Mouse (Mus musculus) thymus, postnatal 14 days (tissue): ENCODE data around the gene Lima1.
A peak's percentile ranks its signal among the peaks of the same experiment; 100 is the strongest.

Source experiments
- DNase-seq: peaks from one replicate; pipeline ENCODE4 v3.0.0; 2021

The Lima1 gene

DNA sequence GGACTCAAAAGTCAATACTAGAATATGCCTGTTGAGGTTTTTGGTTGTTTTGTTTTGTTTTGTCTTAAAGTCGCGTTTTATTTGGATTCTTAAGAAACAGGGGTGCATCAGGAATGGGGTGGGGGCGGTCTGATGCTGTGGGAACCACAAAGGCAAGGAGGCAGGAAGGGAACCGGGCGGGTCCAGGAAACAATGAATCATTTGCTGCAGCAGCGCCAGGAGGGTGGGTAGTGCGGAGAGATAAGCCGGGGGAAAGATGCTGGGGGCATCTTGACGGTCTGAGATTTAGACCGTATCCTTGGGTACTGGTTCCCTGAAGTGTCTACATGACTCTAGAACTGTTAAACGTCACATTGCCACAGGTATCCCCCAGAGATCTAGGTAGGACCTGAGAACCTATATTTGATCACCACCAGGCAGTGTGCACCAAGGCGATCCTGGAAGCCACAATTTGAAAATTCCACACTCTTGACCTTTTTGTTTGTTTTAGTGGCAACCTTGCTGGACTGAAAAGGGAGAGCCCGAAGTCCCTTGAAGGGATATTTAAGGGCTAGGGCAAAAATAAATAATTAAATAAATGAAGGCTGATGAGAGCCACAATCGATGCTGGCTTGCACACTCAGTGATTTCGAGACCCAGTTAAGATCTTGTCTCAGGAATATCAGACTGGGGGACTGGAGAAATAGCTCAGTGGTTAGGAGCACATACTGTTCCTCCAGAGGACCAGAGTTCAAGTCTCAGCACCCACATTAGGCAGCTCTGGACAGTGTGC, 8.6 kb downstream of the Lima1 start:
- no peak for DNase-seq

DNA sequence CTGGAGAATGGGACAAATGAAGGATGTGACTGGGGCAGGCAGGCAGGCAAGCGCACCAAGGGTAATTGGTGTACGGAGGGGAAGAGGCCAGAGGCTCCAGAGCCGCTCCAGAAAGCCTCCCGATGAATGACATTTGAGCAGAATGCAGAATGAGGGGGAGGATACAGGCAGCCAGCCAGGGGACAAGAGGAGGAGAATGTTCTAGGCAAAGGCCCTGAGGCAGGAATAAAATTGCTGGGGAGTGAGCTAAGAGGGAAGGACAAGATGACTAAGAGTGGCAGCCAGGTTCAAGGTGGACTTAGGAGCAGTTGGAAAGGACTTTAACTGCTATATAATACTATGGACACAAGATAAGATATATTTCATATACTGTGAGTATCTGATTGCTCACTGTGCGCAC, 9.3 kb downstream of the Lima1 start:
- DNase-seq, result no peak

DNA sequence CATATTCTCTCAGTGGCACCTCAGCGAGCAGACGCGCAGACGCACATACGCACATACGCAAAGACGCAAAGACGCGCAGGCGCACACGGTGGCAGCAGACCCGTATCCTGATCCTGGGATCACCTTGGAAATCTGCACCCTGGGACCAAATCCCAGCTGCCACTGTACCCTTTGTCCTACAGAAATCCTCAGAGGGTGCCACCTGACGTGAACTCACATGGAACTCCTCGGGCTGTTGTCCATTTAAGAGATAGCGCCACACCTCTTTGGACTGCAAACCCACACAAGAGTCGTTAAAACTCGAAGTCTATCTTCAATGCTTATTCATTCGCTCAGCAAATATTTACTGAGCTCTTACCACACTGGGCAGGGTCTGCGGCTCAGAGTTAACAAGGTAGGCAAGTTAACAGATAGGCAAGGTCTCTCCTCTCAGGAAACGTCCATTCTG, 9.7 kb downstream of the Lima1 start:
- no peak for DNase-seq

DNA sequence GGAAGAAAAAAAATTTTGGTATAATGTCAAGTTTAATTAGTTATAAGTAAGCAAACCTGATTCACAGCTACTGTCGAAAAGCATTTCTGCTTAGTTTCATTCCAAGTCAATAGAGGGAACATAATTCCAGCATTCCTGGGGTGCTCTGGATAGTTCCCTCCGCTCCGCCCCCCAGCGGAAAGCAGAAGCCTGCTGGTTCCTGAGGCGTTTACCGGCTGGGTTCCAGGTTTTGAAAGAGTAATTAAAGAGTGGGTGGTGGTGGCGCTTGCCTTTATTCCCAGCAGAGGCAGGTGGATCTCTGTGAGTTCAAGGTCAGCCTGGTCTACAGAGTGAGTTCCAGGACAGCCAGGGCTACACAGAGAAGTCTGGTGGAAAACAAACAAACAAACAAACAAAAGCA, 10.2 kb downstream of the Lima1 start:
- no peak for DNase-seq

DNA sequence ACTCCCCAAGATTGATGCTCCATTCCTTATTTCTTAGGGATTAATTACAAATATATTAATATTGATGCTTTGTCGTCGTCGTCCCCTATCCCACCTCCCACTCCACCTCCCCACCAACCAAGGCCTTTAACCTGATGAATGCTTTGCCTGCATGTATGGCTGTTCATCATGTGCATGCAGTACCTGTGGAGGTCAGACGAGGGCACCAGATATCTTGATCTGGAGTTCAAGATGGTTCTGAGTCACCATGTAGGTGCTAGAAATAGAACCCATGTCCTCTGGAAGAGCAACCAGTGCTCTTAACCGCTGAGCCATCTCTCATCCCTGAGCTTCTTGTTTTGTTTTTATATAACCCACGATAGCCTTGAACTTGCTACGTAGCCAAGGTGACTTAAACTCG, 11.5 kb downstream of the Lima1 start:
- DNase-seq, result peak; percentile 19

DNA sequence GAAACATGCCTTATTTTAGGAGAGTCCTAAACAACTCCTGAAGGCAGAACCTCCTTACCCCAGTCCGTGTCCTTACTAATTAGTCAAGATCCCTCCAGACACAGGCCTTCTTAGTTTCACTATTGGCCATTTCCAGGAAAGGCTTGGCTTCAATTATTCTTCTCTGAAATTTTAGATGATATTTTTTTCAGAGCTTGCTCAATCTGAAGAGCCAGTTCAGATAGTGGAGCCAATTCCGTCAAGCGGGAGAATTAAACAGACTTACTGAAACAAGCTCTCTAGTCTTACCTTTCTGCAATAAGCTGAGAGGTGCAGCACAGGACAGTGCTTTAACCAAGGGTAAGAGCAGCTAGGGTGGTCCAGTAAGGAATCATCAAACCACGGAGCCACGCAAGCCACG, 11.9 kb downstream of the Lima1 start:
- no peak for DNase-seq

DNA sequence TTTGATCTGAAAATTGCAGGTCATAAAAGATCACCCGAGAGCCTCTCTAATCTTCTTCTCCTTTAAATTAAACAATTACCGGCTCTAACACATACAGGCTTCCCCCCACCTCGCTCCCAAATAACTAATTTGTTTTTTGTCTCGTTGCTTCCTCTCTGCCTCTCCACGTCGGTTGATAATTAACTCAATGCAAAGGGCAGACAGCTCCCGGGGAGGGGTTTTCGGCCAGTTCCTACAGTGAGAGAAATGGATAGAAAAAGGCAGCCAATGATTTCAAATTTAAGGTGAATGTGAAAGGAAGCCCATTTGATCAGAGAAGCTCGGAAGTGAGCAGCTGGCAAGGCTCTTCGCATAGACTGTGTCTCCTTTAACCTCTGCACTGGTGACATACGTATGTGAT, 12.8 kb downstream of the Lima1 start:
- DNase-seq, result no peak

DNA sequence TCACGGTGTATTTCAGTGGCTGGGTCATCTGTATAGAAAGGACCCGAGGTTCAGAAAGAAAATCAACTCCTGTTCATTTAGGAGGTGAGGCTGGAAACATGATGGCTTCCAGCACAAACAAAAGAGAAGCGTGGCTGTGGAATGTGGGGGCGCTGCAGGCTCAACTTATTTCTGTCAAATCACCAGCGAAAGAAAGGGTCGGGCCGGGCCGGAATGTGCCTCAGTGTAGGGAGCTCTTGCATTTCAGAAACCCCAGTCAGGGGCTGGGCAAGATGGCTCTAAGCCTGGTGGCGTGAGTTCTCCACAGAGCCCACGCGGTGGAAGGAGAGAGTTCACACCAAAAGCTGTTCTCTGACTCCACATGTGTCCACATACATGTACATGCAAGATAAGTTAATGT, 13.3 kb downstream of the Lima1 start:
- no peak for DNase-seq

DNA sequence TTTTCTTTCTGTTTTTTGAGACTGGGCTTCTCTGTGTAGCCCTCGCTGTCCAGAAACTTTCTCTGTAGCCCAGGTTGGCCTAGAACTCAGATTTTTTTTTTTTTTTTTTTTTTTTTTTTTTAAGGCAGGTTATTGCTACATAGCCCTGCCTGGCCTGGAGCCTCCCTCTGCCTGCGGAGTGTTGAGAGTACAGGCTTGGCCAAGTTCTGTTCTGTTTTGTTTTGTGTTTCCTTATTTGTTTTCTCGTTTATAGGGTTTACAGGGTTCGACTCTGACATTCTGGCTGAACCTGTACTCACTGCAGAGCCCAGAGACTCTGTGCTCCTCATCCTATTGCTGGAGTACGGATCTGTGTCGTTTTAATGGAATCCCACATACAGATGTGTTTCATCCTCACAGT, 13.7 kb downstream of the Lima1 start:
- DNase-seq, result no peak

DNA sequence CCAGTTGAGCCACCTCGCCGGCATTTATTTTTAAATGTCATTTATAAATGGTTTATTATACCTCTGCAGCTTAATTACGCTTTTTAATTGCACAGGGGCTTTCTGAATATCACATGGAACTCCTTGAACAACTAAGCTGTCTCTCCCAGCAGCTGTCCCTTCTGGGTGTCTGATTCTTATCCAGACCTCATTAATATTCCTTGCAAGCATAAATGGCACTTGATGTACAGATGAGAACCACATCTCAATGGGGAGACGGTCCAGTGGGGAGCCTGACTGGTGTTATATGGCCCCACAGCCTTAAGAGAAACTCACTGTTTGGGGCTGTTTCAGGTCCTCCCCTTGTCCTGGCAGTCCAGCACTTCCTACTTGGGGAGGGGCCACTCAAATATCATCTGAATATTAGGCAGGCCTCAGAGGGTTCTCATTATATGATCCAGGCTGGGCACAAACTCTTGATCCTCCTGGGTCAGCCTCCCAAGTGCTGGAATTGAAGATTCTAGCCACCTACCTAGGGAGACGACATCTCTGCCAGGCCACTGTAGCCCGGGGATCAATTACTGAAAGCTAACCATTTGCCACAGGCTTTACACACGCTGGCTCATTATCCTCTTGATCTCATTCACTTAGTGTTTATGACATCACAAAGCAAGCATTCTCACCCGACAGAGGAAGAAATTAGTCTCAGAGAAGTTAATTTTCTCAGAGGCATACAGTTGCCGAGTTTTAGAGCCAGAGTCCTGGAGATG, 15.4 kb downstream of the Lima1 start:
- DNase-seq, result no peak

DNA sequence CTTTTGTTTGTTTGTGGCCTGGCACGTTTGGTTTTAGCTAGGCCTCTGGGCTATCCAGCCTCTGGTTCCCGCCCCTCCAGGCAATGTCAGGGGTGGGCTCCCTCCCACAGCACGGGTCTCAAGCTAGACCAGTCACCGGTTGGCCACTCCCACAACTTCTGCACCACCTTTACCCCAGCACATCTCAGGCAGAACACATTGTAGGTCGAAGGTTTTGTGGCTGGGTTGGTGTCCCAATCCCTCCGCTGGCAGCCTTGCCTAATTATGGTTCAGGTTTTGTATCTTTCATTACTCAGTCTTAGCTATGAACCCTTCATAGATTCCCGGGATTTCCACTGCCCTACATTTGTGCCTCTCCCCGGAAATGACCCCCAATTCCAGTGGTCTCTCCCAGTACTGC, 17.8 kb downstream of the Lima1 start:
- no peak for DNase-seq

DNA sequence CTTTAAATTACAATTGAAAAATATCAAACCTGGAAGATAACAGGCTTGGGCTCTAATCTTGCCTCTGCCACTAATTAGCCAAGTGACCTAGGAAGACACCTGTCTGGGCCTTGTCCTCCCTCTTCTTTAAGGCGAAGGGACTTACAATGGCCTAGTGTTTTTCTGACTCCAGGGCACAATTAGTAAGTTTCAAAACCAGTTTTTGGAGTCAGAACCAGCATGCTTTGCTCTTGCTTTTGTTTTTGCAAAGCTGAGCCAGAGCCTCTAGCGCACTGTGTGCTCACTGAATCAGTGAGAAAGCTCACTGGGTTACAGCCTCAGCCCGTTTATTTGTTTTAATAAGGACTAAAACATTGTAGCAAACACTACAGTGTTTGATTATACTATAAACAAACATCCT, 20.1 kb downstream of the Lima1 start:
- DNase-seq, result no peak

DNA sequence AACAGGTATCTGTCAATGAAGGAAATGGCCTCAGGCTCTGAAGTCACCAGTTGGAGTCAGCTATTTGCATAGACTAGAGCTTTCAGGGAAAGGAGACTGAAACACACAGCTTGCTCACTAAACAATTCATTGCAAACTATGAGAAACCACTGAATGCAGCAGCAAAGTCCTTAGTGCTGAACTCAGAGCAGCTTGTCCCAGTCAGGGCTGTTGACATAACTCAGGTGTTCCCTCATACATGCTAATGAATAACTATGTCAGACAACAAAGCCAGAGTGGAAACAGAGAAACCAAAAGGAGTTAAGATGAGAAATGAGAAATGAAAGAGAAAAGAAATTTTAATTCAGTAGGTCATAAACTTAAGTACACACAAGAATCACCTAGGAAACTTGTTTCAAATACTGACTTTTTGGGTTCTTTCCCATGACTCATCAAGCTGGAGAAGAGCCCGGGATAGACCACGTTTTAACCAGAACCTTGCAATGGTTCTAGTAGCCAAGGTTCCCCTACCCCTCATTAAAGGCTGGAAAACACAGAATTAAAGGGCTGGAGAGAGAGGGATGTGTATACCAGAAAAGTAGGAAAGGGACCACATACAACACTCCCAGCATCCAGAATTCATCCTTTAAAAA, 22.5 kb downstream of the Lima1 start:
- DNase-seq, result no peak

DNA sequence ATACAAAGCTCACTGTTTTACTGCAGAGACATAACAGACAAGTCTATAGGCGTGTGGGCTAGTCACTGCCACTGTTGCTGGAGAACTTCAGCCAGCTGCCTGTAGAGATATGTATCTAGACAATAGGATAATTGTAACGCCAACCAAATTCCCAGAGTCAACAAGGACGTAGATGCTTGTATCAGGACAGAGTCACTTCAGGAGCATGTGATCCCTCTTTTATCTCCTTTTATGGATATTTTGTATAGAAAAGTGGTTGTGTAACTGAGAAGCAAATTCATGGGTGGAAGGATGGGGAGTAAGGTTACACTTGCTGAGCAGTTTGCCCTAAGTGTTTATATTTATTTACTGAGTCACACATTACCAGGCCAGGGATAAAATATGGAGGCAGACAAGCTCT, 25.0 kb downstream of the Lima1 start:
- no peak for DNase-seq

DNA sequence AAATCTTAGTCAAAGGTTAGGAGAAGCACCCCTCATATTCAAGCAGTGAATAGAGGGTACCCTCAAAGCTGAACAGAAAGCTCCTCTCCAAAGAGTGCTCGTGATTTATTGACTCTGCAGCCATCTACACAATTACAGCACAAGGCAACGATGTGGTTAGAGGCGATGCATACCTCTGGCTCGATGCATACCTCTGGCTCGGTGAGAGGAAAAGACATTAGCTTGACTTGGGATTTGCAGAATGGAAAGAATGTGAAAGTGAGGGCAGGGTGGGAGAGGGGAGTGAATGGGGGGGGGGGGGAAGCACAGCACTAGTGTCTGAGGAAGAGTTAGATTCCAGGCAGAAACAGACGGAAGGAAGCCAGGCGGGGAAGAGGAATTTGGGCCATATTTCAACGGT, 27.3 kb downstream of the Lima1 start:
- no peak for DNase-seq

DNA sequence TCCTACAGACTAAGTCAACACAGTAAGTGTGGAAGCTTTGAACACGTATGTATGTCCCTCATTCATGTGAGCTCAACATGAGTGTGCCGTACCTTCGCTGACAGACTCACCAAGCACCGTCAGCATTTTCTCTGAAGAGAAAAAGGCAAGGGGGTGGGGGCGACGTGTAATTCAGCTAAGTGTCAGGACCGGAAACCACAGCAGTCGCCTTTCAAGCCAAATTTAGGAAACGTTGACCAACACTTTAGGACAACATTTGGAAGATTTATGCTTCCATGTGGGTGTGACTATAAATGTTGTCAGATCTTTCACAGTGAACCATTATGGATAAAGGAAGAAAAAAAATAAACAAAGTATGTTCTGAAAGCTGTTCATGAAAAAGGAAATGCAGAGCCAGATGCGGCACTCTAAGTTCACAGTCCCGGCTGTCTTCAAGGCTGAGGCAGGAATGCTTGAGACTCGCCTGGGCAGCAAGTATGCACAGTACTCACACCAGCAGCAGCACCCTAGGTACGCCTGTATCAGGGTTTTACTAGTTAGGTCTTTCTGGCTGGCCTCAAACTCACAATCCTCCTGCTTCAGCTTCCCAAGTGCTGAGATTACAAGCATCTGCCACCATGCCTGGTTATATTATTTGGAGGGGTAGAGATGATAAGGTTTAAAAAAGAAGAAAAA, 27.9 kb downstream of the Lima1 start:
- DNase-seq, result no peak

DNA sequence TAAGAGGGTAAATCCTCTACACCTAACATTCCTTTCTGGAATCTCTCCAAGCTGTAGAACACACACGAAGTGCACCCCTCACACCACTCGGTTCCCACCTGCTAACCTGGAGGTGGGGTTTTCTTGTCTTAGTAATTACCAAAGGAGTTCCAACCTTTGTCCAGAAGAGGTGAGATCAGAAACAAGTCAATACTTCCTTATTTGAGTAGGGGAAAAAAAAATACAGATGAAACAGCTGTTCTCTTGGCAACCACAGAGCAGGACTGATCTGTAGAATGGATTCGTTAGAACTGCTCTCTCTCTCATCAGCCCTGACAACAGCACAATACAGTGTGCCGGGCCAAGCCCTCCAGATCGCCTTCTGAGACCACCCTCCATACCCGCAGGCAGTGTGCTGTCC, 28.6 kb downstream of the Lima1 start:
- no peak for DNase-seq

DNA sequence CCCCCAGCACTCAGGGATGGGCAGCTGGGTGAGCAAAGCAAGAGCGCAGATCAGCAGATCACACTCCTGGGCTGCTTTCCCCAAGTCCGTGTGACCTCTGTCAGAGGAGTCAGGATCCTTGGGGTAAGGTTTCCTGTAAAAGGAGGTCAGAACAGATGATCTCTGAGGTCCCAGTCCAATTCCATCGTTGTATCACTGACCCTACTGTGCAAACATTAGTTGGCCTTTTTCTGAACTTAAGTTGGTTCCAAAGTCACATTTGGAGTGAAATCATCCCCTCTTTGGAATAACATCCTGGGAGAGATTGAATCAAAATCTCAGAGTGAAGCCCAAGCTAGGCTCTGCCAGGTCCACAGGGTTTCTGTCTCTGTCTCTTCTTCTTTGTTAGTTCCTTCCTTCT, 31.4 kb downstream of the Lima1 start:
- DNase-seq, result no peak

DNA sequence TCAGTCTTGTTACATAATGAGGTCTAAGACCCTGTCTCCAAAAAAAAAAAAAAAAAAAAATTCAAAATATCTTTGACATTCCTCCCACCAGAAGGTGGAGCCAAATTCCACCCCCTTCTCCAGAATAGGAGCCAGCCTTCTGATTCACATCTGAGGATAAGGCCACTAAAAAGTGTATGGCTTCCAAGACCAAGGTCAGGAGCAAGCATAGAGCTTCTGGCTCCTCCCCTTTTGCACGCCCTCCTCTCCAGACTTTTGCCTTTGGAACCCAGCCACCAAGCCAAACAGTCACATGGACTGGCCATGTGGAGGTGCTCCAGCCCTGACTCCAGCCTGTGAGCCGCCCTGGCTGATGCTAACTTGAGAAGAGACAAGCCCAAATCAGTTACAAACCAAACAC, 35.3 kb downstream of the Lima1 start:
- DNase-seq, result no peak

DNA sequence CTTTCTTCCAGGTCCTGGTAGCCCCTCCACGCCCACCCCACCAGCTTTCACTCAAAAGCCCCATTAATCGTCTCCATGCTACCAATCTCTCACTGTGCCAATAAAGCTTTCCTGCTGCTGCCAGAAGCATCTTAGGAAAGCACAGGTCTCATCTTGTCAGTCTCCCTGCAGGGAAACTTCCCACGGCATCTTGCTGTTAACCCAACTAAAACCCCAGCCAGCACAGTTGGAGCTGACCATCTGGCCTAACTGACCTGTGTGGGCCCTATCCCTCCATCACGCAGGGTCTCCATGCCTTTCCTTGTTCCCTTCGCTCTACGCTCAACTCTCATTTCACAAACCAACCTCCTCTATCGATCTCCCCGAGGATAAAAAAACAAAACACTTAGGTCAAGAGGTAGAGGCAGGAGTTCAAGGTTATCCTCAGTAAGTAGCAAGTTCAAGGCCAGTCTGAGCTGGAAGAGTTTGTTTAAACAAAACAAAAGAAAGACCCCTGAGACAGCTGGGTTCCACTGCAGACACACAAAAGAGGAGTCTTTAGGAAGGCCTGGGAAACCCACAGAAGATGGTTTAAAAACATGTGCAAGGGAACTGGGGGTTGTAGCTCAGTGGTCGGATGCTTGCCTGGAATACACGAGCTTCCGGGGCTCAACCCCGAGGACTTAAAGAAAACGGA, 36.0 kb downstream of the Lima1 start:
- DNase-seq, result no peak

DNA sequence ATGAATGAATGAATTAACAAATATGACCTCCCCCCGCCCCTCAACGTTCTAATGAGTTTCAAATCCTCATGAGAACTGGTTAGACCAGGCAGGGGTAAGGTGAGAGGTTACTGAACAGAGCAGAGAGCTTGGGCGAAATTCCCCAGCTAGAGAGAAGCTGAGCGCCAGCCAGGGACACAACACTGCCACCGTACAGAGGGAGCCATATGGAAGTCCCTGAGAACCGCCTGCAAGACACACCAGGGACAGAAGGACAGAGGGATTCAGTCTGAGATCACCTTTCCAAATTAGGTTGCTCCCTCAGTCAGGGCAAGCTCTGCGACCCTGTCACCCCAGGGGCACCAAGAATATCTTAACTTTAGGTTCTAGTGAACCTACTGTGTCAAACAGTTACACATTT, 37.7 kb downstream of the Lima1 start:
- no peak for DNase-seq

DNA sequence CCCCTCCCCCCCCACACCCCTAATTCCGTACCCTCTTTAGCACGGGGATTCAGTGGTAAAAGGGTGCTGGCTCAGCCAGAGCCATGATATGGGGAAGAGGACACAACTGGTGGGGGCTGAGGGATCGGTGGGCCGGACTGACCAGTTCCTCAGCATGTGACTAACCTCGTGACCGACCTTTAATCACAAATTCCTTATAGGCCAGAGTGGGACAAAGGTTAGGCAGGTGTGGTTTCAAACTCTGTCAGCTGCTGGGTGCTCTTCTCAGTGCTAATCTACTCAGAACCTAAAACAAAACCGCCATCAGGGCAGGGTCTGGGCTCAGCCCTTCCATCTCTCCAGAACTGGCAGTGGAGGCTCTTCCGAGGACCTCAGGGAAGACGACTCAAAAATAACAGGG, 40.1 kb downstream of the Lima1 start:
- no peak for DNase-seq

DNA sequence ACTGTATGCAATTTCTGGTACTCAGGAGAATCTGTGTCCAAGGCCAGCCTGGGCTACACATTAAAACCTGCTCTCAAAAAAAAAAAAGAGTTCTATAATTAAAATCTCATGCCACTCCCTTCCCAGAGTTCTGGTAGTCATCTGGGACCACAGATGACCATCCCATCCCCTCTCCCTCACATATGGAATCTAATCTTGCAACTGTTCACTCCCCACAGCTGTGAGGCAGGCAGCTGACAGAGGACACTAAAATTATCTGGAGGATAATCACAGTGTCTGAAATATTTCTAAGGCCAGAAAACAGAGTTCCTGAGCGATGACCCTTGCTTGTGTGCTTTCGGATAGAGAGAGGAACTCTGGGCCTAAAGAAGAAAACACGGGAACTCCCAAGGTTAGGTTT, 40.6 kb downstream of the Lima1 start:
- no peak for DNase-seq
